Mouse (Mus musculus) brain, adult 2 months (tissue): Measurements from ENCODE around the gene Camkk1.

Source experiments
- DNase-seq: peaks from one replicate; pipeline ENCODE4 v3.0.0; 2011; ENCODE audit warnings: low read depth, low spot score

Gene Camkk1

DNA sequence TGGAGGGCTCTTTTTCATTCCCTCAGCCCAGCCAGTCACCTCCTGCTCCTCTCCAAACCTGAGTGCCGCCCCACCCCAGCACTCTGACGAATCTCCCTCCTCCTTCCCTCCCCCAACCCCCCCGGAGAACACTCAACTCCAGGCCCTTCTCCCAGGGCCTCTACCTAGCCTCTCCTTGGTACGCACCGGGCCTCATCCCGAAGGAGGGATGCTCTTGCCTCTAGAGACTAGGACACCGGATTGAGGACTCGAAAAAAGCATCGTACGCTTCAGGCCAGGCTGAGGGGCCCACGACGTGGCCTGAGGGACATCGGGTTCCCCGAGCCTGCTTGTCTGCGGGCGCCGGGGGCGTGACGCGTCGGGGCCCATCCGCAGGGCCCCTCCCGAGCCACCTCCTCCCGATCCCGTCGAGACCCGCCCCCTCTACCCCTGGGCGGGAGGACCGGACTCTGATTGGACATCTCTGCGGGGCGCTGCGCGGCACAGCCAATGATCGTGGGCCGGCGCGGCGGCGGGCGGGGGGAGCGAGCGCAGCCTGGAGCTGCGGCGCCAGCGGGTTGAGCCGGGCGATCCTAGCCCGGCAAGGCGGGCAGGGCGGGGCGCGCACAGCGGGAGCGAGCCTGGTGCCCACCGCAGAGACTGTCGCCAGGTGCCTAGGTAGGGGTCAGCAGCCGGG is at the start of gene Camkk1:
Gene Camkk1, plus strand, starts transcription at position 538 of the 676 bp plus-strand sequence.
- DNase-seq: peak; percentile 98

GRCm38 (mm10) chr11:72974995-72975503 is 43.8 kb upstream of the Camkk1 start:
- DNase-seq: no peak

GRCm38 (mm10) chr11:72982516-72982915 is 36.3 kb upstream of the Camkk1 start:
- no peak for DNase-seq

DNA sequence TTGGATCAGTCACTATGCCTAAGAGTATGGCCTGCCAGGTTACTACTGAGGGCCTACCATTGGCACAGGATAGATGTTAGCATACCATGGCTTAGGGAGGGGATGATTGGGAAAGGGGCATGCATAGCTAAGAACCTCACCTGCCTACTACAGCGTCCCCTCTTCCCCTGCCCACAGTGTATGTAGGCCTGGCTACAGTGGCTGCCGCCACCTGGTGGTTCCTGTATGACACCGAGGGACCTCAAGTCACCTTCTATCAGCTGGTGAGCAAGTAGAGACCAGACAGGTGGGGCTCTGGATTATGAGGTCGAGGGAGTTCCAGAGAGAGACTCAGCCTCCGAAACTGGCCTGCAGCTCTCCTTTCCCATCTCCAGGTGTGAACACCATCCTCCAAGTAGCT is 35.5 kb upstream of the Camkk1 start:
- no peak for DNase-seq

DNA sequence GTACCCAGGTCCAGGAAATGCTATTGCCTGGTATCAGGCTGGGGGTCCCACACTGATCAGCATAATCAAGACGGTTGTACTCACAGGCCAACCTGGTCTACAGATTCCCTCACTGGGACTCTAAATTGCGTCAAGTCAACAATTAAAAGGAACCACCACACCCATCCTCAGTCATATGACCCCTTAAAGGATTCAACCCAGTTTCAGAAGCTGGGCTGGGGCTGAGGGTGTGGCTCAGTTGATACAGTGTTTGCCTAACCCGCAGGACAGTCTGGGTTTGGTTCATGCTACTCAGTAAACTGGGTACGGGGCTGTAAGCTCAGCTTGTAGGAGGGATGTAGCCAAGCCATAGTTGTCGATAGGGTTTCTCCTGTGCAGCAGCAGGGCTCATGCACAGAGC is 32.1 kb upstream of the Camkk1 start:
- no peak for DNase-seq

- no peak for DNase-seq
These were observed 31.6 kb upstream of the Camkk1 start for GRCm38 (mm10) chr11:72987234-72987633.

DNA sequence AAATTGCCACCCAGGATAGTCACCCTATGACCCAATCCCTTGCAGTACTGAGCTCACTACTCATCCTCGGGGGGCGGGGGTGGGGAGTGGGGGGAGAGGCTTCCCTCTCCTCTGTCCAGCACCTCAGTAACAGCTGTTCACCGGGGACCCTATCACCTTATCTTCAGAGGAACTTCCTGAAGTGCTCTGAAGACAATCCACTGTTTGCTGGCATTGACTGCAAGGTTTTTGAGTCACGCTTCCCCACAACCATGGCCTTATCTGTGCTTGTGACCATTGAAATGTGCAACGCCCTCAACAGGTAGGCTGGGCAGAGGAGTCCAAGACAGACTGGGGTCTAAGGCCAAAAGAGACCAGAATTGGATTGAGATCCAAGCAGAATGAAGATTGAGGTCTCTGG is 31.0 kb upstream of the Camkk1 start:
- DNase-seq: no peak

DNA sequence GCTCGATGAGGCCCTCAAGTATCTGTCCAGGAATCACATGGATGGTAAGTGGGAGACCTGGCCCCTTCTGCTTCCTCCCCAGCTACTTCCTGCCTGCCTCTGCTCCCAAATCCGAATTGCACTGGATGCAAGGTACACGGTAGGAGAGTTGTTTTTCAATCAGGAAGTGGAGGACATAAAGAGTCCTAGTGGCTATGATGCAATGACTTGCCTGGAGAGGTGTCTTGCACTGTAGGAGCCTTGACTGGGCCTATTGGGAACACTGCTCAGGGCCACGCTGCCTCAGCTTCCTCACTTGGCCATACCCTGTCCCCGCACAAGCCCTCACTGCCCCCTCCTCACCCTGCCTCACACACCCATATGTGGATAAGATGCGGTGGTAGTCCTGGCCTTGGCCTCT is 29.8 kb upstream of the Camkk1 start:
- DNase-seq: no peak

- DNase-seq: no peak
These were observed 28.1 kb upstream of the Camkk1 start for GRCm38 (mm10) chr11:72990688-72991087.

- no peak for DNase-seq
These were observed 26.8 kb upstream of the Camkk1 start for GRCm38 (mm10) chr11:72991961-72992360.

DNA sequence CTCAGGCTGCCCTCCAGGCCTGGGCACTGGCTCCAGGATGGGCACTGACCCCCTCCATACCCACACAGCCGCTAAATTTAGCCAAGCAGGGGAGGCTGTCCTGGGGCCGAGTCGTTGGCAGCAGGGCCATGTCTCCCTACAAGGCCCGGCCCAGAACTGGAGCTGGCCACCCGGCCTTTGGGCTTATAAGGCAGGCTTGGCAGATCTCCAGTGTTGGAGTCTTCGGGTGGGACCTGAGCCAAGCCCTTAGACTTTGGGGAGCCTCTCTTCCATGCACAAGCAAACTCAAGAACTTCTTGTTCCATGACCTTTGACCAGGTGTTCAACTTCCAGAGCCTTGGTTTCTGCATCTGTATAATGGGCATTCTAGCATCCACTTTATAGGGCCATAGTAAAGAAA is 22.5 kb upstream of the Camkk1 start:
- DNase-seq: no peak

GRCm38 (mm10) chr11:72996781-72997180 is 22.0 kb upstream of the Camkk1 start:
- no peak for DNase-seq

DNA sequence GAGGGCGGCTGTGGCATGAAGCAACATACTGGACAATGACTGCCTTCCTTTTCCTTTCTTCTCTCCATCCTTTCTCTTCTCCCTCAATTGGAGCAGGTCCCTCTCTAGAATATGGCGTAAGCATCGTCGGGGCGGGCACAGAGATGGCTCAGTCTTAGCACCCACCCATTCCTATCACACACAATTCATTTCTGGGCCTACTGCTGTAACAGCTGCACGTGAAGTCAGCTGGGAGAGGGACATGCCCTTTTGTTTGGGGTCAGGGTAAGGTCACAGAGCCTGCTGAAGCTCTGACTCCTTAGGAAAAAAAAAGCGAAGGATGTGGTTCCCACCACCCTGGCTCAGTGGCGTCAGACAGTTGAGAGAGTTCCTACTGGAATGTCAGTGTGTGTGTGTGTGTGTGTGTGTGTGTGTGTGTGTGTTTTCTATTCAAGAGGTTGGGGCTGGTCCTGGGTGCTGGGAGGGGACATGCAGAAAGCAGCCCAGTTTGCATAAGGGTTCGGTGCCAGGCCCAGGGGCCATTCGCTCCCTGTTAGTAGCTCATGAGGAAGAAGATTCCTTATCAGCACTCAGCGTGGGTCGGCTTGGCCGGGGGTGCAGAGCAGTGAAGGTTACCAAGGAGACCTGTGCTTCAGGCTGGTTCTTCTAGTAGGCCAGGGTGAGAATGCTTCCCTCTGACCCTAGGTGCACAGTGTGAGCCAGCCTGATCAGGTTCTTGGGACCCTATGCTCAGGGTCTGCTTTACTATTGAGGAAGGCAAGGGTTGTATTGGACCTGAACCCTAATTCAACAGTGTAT is 21.1 kb upstream of the Camkk1 start:
- no peak for DNase-seq

DNA sequence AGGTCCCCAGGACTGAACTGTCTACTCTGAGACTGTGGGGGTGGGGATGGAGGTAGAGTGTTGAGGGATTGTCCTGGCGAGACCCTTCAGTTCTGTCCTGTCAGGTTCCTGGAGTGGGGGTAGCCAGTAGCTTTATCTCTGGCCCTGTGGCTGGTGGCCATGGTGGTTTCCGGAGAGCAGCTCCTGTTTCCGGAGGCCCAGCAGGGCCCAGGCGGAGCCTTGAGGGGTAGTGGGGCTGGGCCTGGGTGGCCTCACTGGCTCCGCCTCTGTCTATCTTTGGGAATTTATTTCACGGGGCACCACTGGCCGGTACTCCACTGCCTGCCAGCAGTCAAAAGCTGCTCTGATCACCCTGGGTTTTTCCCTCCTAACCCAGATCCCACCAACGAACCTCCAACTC is 20.0 kb upstream of the Camkk1 start, which contains the start of gene P2rx1:
Gene P2rx1, plus strand, starts transcription at position 333 of the 400 bp plus-strand sequence.
- no peak for DNase-seq

GRCm38 (mm10) chr11:73001029-73001428 is 17.8 kb upstream of the Camkk1 start:
- peak; percentile 76 for DNase-seq

DNA sequence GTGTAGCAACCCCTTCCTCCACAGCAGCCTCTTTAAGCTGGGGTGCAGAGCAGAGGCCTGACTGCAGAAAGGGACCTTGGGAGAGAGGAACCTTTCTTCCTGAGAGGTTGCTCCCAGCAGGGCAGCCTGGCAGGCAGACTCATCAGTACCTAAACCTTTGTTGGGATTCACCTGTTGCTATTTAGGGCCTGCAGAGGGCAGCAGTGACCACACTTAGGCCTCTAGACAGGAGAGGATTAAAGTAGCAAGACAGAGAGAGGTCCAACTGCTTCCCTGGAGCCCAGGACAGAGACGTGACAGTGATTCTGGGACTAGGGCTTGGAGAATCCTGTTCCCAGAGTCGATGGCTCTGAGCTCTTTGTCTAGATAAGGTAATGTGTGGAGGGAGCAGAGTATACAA is 12.4 kb upstream of the Camkk1 start:
- peak; percentile 90 for DNase-seq

GRCm38 (mm10) chr11:73007113-73007512 is 11.7 kb upstream of the Camkk1 start:
- DNase-seq: no peak

- DNase-seq: peak; percentile 67
These were observed 10.9 kb upstream of the Camkk1 start for GRCm38 (mm10) chr11:73007698-73008481.

- DNase-seq: no peak
These were observed 10.0 kb upstream of the Camkk1 start for GRCm38 (mm10) chr11:73008826-73009225.

DNA sequence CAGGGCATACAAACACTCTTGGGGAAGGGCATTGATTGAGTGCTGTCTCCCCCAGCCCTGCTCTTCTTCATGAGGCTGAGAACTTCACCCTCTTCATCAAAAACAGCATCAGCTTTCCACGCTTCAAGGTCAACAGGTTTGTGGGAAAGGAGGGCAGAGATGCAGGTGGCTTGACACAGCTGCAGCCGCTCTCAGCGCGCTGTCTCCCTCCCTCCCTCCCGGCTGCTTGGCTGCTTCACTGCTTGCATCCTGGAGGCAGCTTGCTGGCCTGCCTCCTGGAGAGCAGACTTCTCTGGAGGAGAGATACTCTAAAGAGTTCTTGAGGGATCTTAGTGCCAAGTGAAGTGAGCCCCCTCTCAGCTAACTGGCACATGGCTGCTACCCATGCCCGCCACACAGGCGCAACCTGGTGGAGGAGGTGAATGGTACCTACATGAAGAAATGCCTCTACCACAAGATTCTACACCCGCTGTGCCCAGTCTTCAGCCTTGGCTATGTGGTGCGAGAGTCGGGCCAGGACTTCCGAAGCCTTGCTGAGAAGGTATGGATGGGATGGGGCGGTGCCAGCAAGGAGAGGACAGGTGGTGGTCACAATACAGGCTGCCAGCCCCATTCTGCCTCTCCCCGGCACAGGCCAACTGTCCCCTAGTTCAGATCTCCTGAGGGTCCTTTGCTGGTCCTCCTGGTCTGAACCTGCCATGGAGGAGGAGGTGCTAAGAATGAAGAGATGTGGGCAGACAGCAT is 9.1 kb upstream of the Camkk1 start:
- peak; percentile 78 for DNase-seq

GRCm38 (mm10) chr11:73013981-73014380 is 4.8 kb upstream of the Camkk1 start:
- DNase-seq: no peak
